Mouse (Mus musculus): ENCODE data around the gene Zfp3.
"Not testable (repeated sequence)": the region's sequence is repeated elsewhere in the genome, so short reads cannot be mapped to it uniquely, and the experiment has no call there.

DNA sequence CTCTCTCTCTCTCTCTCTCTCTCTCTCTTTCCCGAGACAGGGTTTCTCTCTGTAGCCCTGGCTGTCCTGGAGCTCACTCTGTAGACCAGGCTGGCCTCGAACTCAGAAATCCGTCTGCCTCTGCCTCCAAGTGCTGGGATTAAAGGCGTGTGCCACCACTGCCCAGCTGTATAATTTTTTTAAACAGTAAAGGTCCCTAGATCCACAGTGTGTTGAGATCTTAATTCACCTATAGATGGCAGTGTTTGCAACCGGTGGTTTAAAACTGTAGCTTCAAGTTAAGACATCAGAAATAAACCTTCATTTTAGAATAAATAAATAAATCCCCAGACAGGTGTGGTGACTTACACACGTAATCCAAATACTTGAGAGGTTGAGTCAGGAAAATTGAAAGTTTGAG is 14.0 kb downstream of the Zfp3 start:
- TF ChIP-seq CTCF (IDR thresholded peaks at IDR 0.05; ENCODE audit: control insufficient read depth, insufficient read depth, insufficient read length); MYOG (IDR thresholded peaks at IDR 0.05; ENCODE audit: control insufficient read depth, extremely low read depth, insufficient read length); MAX (IDR thresholded peaks at IDR 0.05); MYOD1 (IDR thresholded peaks at IDR 0.05; ENCODE audit: control insufficient read depth, insufficient read length, low read depth): not testable (repeated sequence)

Data from C2C12 (cell line).